Mouse (Mus musculus): ENCODE measurements around the gene Gm3336. TPM values are rescaled to one million over a fixed set of nuclear protein-coding genes. Genes with fewer than 3 reads are reported as not detected.

The Gm3336 gene
- polyA plus RNA-seq (2017; shearing (Covaris generic)): not detected

GRCm38 (mm10) chr8:70718297-70718696 is at the start of gene Gm3336:
Gene Gm3336 (plus strand): TSS chr8:70718543.

GRCm38 (mm10) chr8:70673079-70673856 is 45.1 kb upstream of the Gm3336 start, which contains the start of gene Lsm4:
Gene Lsm4 (plus strand): TSS chr8:70673248.

GRCm38 (mm10) chr8:70698310-70699109 is 19.8 kb upstream of the Gm3336 start, which contains the start of gene Jund:
Gene Jund (plus strand): TSS chr8:70698949.

GRCm38 (mm10) chr8:70703287-70703686 is 15.1 kb upstream of the Gm3336 start, which contains the start of gene Iqcn:
Gene Iqcn (plus strand): TSS chr8:70703457.

GRCm38 (mm10) chr8:70723486-70724210 is 5.3 kb downstream of the Gm3336 start, which contains the start of gene Pde4c:
Gene Pde4c (plus strand): TSS chr8:70723720.

GRCm38 (mm10) chr8:70754043-70754870 is 35.9 kb downstream of the Gm3336 start, which contains the start of gene Rab3a:
Gene Rab3a (plus strand): TSS chr8:70754679.

GRCm38 (mm10) chr8:70760775-70761406 is 42.5 kb downstream of the Gm3336 start, which contains the start of gene Mpv17l2:
Gene Mpv17l2 (minus strand): TSS chr8:70760946.

Other genes with a start within 250 kb of the Gm3336 start
- 11.5 TPM for gene Klhl26, start 241.6 kb upstream of the Gm3336 start, polyA plus RNA-seq (2017; shearing (Covaris generic))
- gene Tmem59l, start 231.2 kb upstream of the Gm3336 start, polyA plus RNA-seq (2017; shearing (Covaris generic)): not detected
- not detected for gene Crlf1, start 225.4 kb upstream of the Gm3336 start, polyA plus RNA-seq (2017; shearing (Covaris generic))
- gene Rex1bd, start 211.8 kb upstream of the Gm3336 start, polyA plus RNA-seq (2017; shearing (Covaris generic)): 64.7 TPM
- gene Uba52, start 207.7 kb upstream of the Gm3336 start, polyA plus RNA-seq (2017; shearing (Covaris generic)): 1,340 TPM
- gene Fkbp8, start 190.8 kb upstream of the Gm3336 start, polyA plus RNA-seq (2017; shearing (Covaris generic)): 349 TPM
- 64.6 TPM for gene Kxd1, start 190.6 kb upstream of the Gm3336 start, polyA plus RNA-seq (2017; shearing (Covaris generic))
- gene Ell, start 179.1 kb upstream of the Gm3336 start, polyA plus RNA-seq (2017; shearing (Covaris generic)): 37.6 TPM
- 84.8 TPM for gene Isyna1, start 124.2 kb upstream of the Gm3336 start, polyA plus RNA-seq (2017; shearing (Covaris generic))
- gene Ssbp4, start 109.7 kb upstream of the Gm3336 start, polyA plus RNA-seq (2017; shearing (Covaris generic)): 113 TPM
- 0.26 TPM for gene Lrrc25, start 102.4 kb upstream of the Gm3336 start, polyA plus RNA-seq (2017; shearing (Covaris generic))
- not detected for gene Gdf15, start 86.1 kb upstream of the Gm3336 start, polyA plus RNA-seq (2017; shearing (Covaris generic))
- 1.1 TPM for gene Pgpep1, start 58.2 kb upstream of the Gm3336 start, polyA plus RNA-seq (2017; shearing (Covaris generic))
- 250 TPM for gene Lsm4, start 45.3 kb upstream of the Gm3336 start, polyA plus RNA-seq (2017; shearing (Covaris generic))
- gene Jund, start 19.6 kb upstream of the Gm3336 start, polyA plus RNA-seq (2017; shearing (Covaris generic)): 1,956 TPM
- gene Iqcn, start 15.1 kb upstream of the Gm3336 start, polyA plus RNA-seq (2017; shearing (Covaris generic)): 0.11 TPM
- gene Pde4c, start 5.2 kb downstream of the Gm3336 start, polyA plus RNA-seq (2017; shearing (Covaris generic)): not detected
- 2.3 TPM for gene Rab3a, start 36.1 kb downstream of the Gm3336 start, polyA plus RNA-seq (2017; shearing (Covaris generic))
- 35.0 TPM for gene Mpv17l2, start 42.4 kb downstream of the Gm3336 start, polyA plus RNA-seq (2017; shearing (Covaris generic))
- gene Pik3r2, start 58.2 kb downstream of the Gm3336 start, polyA plus RNA-seq (2017; shearing (Covaris generic)): 19.7 TPM
- gene Mast3, start 86.5 kb downstream of the Gm3336 start, polyA plus RNA-seq (2017; shearing (Covaris generic)): 102 TPM
- 29.0 TPM for gene Il12rb1, start 89.9 kb downstream of the Gm3336 start, polyA plus RNA-seq (2017; shearing (Covaris generic))
- 27.6 TPM for gene Arrdc2, start 121.2 kb downstream of the Gm3336 start, polyA plus RNA-seq (2017; shearing (Covaris generic))
- gene Kcnn1, start 144.7 kb downstream of the Gm3336 start, polyA plus RNA-seq (2017; shearing (Covaris generic)): not detected
- 58.5 TPM for gene Ccdc124, start 155.4 kb downstream of the Gm3336 start, polyA plus RNA-seq (2017; shearing (Covaris generic))
- not detected for gene Slc5a5, start 174.2 kb downstream of the Gm3336 start, polyA plus RNA-seq (2017; shearing (Covaris generic))
- gene Rpl18a, start 178.9 kb downstream of the Gm3336 start, polyA plus RNA-seq (2017; shearing (Covaris generic)): 6,861 TPM
- gene Map1s, start 187.4 kb downstream of the Gm3336 start, polyA plus RNA-seq (2017; shearing (Covaris generic)): 51.3 TPM